Mouse (Mus musculus) kidney, adult 2 months (tissue): ENCODE data around the gene Ankrd52.

ENCODE experiments used
- CTCF ChIP-seq: fragments of 200-500 bp; conservative IDR thresholded peaks from 2 replicates; pipeline ENCODE4 v1.5.1; 2011; ENCODE audit warnings: low read depth, mild to moderate bottlenecking, control low read depth, low read length, moderate library complexity, mixed read lengths; ENCODE audit not compliant: insufficient read depth, insufficient read length
- POLR2A ChIP-seq: fragments of 200-500 bp; IDR thresholded peaks from one replicate; pipeline ENCODE4 v1.6.1; 2011; ENCODE audit warnings: low read depth, low read length, control low read depth

DNA sequence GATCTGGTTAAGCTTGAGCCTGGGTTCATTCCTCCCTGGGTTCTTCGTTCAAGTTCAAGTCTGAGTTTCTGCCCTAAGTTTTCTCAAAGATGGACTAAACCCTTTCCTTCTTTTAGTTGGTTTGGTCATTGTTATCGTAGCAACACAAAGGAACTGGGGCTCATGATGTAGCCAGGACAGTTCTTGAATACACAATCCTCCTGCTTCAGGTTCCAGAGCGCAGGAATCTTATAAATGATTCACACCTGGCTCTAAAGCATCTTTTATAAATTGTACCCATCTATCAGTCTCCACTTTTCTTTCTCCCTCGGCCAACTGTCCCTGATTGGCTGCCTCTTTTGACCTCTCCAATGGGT is 838 bp upstream of the Ankrd52 start:
- TF ChIP-seq POLR2A = no peak
- no peak for TF ChIP-seq CTCF
